Mouse (Mus musculus) C2C12 (cell line): ENCODE results near the gene Gm21680.
"Not testable (repeated sequence)": the region's sequence is repeated elsewhere in the genome, so short reads cannot be mapped to it uniquely, and the experiment has no call there.

Experiments used
- CTCF ChIP-seq: IDR thresholded peaks from one replicate; pipeline ENCODE4 v1.5.1; 2011; ENCODE audit not compliant: control insufficient read depth, insufficient read depth, insufficient read length
- MAX ChIP-seq: IDR thresholded peaks from one replicate; pipeline ENCODE4 v1.6.1; 2011; ENCODE audit warnings: mild to moderate bottlenecking, control low read depth
- MYOG ChIP-seq: IDR thresholded peaks from one replicate; pipeline ENCODE4 v1.6.1; 2011; ENCODE audit not compliant: control insufficient read depth, insufficient read length; ENCODE audit errors: extremely low read depth
- USF1 ChIP-seq: IDR thresholded peaks from one replicate; pipeline ENCODE4 v1.6.1; 2011; ENCODE audit warnings: low read depth, mild to moderate bottlenecking, control low read depth, moderate library complexity

DNA sequence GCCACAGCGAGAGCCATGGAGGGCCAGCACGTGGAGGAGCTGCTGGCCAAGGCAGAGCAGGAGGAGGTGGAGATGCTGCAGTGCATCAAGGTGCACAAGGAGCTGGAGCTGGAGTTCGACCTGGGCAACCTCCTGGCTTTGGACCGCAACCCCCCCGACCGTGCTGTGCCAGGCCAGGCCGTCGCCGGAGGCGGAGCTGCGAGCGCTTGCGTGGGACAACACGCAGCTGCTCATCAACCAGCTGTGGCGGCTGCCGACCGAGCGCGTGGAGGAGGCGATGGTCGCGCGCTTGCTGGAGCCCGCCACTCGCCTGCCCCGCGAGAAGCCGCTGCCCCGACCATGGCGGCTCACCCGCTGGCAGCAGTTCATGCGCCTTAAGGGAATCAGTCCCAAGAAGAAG lies 15.9 kb downstream of the Gm21680 start:
- TF ChIP-seq MAX, CTCF, MYOG, USF1: not testable (repeated sequence)
